Comparison of ENCODE assay signal across 15 mouse cellular contexts in genomic region chr7:19695213-19695594, GRCm38 (mm10). TPM values are rescaled to one million over a fixed set of nuclear protein-coding genes. Genes with fewer than 3 reads are reported as not detected.
DNase-seq lines count a peak whose midpoint lies in the region; ATAC-seq and TF ChIP-seq lines count a peak whose summit lies in the region.
"Had no signal": no experiment of that assay in that cellular context is flagged by ENCODE, and none has a peak within 500 bp of the region (broad histone marks: within the 10 kb centered on the region; RNA-seq: fewer than 3 reads in every experiment).

No protein-coding gene starts in this region.

- H3K9me3 ChIP-seq in heart, embryonic 15.5 days (replicated peaks): no peaks in the 10 kb centered on the region
- peaks cover 25% of the 10 kb centered on the region for H3K9me3 ChIP-seq in megakaryocyte, embryonic 14.5 days
- H3K9me3 ChIP-seq in stomach, postnatal 0 days (ENCODE audit: control insufficient read depth, low read length): no peaks in the 10 kb centered on the region

- no peak for DNase-seq in heart, adult 8-10 months (ENCODE audit: low spot score)
- DNase-seq in liver: peak; percentile 43
- no peak for DNase-seq in stomach, postnatal 0 days (ENCODE audit: low spot score)
- DNase-seq in right cerebral cortex, postnatal 36 days (ENCODE audit: low spot score in 2 of 2): no peak
- DNase-seq: adrenal gland, adult 8-10 months; cerebellum, adult 18-20 months; right cerebral cortex, postnatal 14 days; thymus, adult 18-20 months had no signal

- no peak for TF ChIP-seq EP300 in stomach, postnatal 0 days (optimal IDR thresholded peaks at IDR 0.05)

- peaks cover 62% of the 10 kb centered on the region for H3K4me1 ChIP-seq in heart, embryonic 15.5 days (replicated peaks)
- peaks cover 38% of the 10 kb centered on the region for H3K4me1 ChIP-seq in megakaryocyte, embryonic 14.5 days
- H3K4me1 ChIP-seq in stomach, postnatal 0 days (replicated peaks; ENCODE audit: control insufficient read depth, insufficient read depth): peaks cover 3% of the 10 kb centered on the region; the same call in 1 of the 2 replicates

- no peaks in the 10 kb centered on the region for H3K27me3 ChIP-seq in heart, embryonic 15.5 days
- H3K27me3 ChIP-seq in megakaryocyte, embryonic 14.5 days (replicated peaks): peaks cover 75% of the 10 kb centered on the region
- no peaks in the 10 kb centered on the region for H3K27me3 ChIP-seq in stomach, postnatal 0 days (ENCODE audit: control insufficient read depth, insufficient read depth, low read length)
- H3K27me3 ChIP-seq: CH12.LX; neural tube, embryonic 12.5 days had no signal

- peak; percentile 14; the same call in 1 of the 2 replicates for ATAC-seq in heart, embryonic 15.5 days (replicated peaks; ENCODE audit: insufficient number of reproducible peaks, insufficient read depth, low FRiP score, low read depth)
- ATAC-seq in megakaryocyte, adult 5-6 weeks (ENCODE audit: poor library complexity, severe bottlenecking): no peak
- ATAC-seq in stomach, postnatal 0 days (ENCODE audit: low FRiP score, low TSS enrichment): no peak
- ATAC-seq in erythroid progenitor cell, adult 5-6 weeks (replicated peaks; ENCODE audit: low FRiP score, poor library complexity, severe bottlenecking): no peak

- no peak overlapping the region for H3K4me3 ChIP-seq in heart, embryonic 15.5 days
- H3K4me3 ChIP-seq in megakaryocyte, embryonic 14.5 days (replicated peaks): peak overlapping the region; percentile 42
- no peak overlapping the region for H3K4me3 ChIP-seq in stomach, postnatal 0 days (ENCODE audit: low read depth, low read length)
- H3K4me3 ChIP-seq: neural tube, embryonic 12.5 days had no signal

- peaks cover 9% of the 10 kb centered on the region; the same call in 1 of the 2 replicates for H3K36me3 ChIP-seq in heart, embryonic 15.5 days
- H3K36me3 ChIP-seq in megakaryocyte, embryonic 14.5 days (replicated peaks; ENCODE audit: low read length): peaks cover 34% of the 10 kb centered on the region
- H3K36me3 ChIP-seq in stomach, postnatal 0 days (ENCODE audit: control insufficient read depth, insufficient read depth, low read length): no peaks in the 10 kb centered on the region

- TF ChIP-seq CTCF in stomach, postnatal 0 days (IDR thresholded peaks at IDR 0.05; ENCODE audit: low read depth): no peak

- H3K27ac ChIP-seq in heart, embryonic 15.5 days: peak overlapping the region; percentile 77
- 0 out of 2 replicates have a peak overlapping the region, but pooled peaks have one; percentile 8 for H3K27ac ChIP-seq in stomach, postnatal 0 days (replicated peaks)
- H3K27ac ChIP-seq: neural tube, embryonic 12.5 days had no signal

- H3K4me2 ChIP-seq in heart, embryonic 15.5 days: no peak overlapping the region
- no peak overlapping the region for H3K4me2 ChIP-seq in stomach, postnatal 0 days (replicated peaks; ENCODE audit: low read depth)
- H3K4me2 ChIP-seq: neural tube, embryonic 12.5 days had no signal

- 15% methylated on average over 8 of the region's 8 CpGs for whole genome bisulfite sequencing in heart, embryonic 15.5 days
- WGBS in stomach, postnatal 0 days: 19% methylated on average over 8 of the region's 8 CpGs

- no peak overlapping the region for H3K9ac ChIP-seq in heart, embryonic 15.5 days
- H3K9ac ChIP-seq in stomach, postnatal 0 days (ENCODE audit: low read length): no peak overlapping the region
- H3K9ac ChIP-seq: neural tube, embryonic 12.5 days had no signal

RNA-seq across cellular contexts. Expression of gene Apoc1, which starts 2.7 kb away (rescaled TPM):
- polyA plus RNA-seq in heart, embryonic 15.5 days (2015; fragmentation: Nextera tagmentation; extraction: Ambion mirVana): 12.3 and 17.0 TPM in 2 replicates
- total RNA-seq in heart, adult 8-10 months (2022): 1 to 10 TPM in 1 of 4 experiments, under 1 TPM in 1, not detected in 2; 0.98 to 1.1 TPM
- polyA plus RNA-seq in megakaryocyte, embryonic 14.5 days (2012; ENCODE audit: insufficient read depth, low replicate concordance): 31.2 and 454 TPM in 2 replicates
- 3.8 and 7.8 TPM in 2 replicates for total RNA-seq in megakaryocyte, adult 5-6 weeks (2015)
- 4.2 and 15.8 TPM in 2 replicates for total RNA-seq in megakaryocyte, adult 5-6 weeks (2017)
- 79.6 and 88.4 TPM in 2 replicates for polyA plus RNA-seq in stomach, postnatal 0 days (2015; fragmentation: Nextera tagmentation; extraction: Ambion mirVana)
- total RNA-seq in erythroid progenitor cell, adult 5-6 weeks (2015; ENCODE audit: low replicate concordance): 28.1 TPM in 1 of 2 replicates, not detected in the other
- total RNA-seq in erythroid progenitor cell, adult 5-6 weeks (2017; ENCODE audit: low replicate concordance): not detected in 2 replicates
- total RNA-seq: CH12.LX had no signal

RNA-seq across cellular contexts. Expression of gene Apoe, which starts 3.8 kb away (rescaled TPM):
- 596 and 739 TPM in 2 replicates for polyA plus RNA-seq in heart, embryonic 15.5 days (2015; fragmentation: Nextera tagmentation; extraction: Ambion mirVana)
- 100 to 1,000 TPM; 172 to 309 (median 253) TPM for total RNA-seq in heart, adult 8-10 months (2022)
- polyA plus RNA-seq in megakaryocyte, embryonic 14.5 days (2012; ENCODE audit: insufficient read depth, low replicate concordance): 302 and 6,452 TPM in 2 replicates
- total RNA-seq in megakaryocyte, adult 5-6 weeks (2015): 104 and 106 TPM in 2 replicates
- total RNA-seq in megakaryocyte, adult 5-6 weeks (2017): 609 and 642 TPM in 2 replicates
- polyA plus RNA-seq in stomach, postnatal 0 days (2015; fragmentation: Nextera tagmentation; extraction: Ambion mirVana): 383 and 436 TPM in 2 replicates
- 49.9 and 66.0 TPM in 2 replicates for total RNA-seq in erythroid progenitor cell, adult 5-6 weeks (2015; ENCODE audit: low replicate concordance)
- total RNA-seq in erythroid progenitor cell, adult 5-6 weeks (2017; ENCODE audit: low replicate concordance): 260 and 282 TPM in 2 replicates

RNA-seq across cellular contexts. Expression of gene Apoc4, which starts 13.9 kb away (rescaled TPM):
- polyA plus RNA-seq in heart, embryonic 15.5 days (2015; fragmentation: Nextera tagmentation; extraction: Ambion mirVana): 0.34 and 2.5 TPM in 2 replicates
- total RNA-seq in heart, adult 8-10 months (2022): not detected
- polyA plus RNA-seq in megakaryocyte, embryonic 14.5 days (2012; ENCODE audit: insufficient read depth, low replicate concordance): 7.1 and 10.7 TPM in 2 replicates
- total RNA-seq in megakaryocyte, adult 5-6 weeks (2015): not detected in 2 replicates
- total RNA-seq in megakaryocyte, adult 5-6 weeks (2017): 0.04 TPM in 1 of 2 replicates, not detected in the other
- polyA plus RNA-seq in stomach, postnatal 0 days (2015; fragmentation: Nextera tagmentation; extraction: Ambion mirVana): 2.8 and 6.1 TPM in 2 replicates
- not detected in 2 replicates for total RNA-seq in erythroid progenitor cell, adult 5-6 weeks (2015; ENCODE audit: low replicate concordance)
- not detected in 2 replicates for total RNA-seq in erythroid progenitor cell, adult 5-6 weeks (2017; ENCODE audit: low replicate concordance)
- total RNA-seq: CH12.LX; layer of hippocampus, postnatal 25 days had no signal
- polyA plus RNA-seq: neural tube, embryonic 12.5 days had no signal

RNA-seq across cellular contexts. Expression of gene Gm44805, which starts 14.0 kb away (rescaled TPM):
- 0.25 TPM in 1 of 2 replicates, not detected in the other for polyA plus RNA-seq in heart, embryonic 15.5 days (2015; fragmentation: Nextera tagmentation; extraction: Ambion mirVana)
- not detected for total RNA-seq in heart, adult 8-10 months (2022)
- polyA plus RNA-seq in megakaryocyte, embryonic 14.5 days (2012; ENCODE audit: insufficient read depth, low replicate concordance): not detected in 2 replicates
- total RNA-seq in megakaryocyte, adult 5-6 weeks (2015): not detected in 2 replicates
- total RNA-seq in megakaryocyte, adult 5-6 weeks (2017): not detected in 2 replicates
- not detected in 2 replicates for polyA plus RNA-seq in stomach, postnatal 0 days (2015; fragmentation: Nextera tagmentation; extraction: Ambion mirVana)
- not detected in 2 replicates for total RNA-seq in erythroid progenitor cell, adult 5-6 weeks (2015; ENCODE audit: low replicate concordance)
- total RNA-seq in erythroid progenitor cell, adult 5-6 weeks (2017; ENCODE audit: low replicate concordance): not detected in 2 replicates
- total RNA-seq: CH12.LX; layer of hippocampus, postnatal 25 days had no signal
- polyA plus RNA-seq: neural tube, embryonic 12.5 days had no signal

RNA-seq across cellular contexts. Expression of gene Apoc2, which starts 17.5 kb away (rescaled TPM):
- 2.0 and 7.9 TPM in 2 replicates for polyA plus RNA-seq in heart, embryonic 15.5 days (2015; fragmentation: Nextera tagmentation; extraction: Ambion mirVana)
- under 1 TPM in 1 of 4 experiments, not detected in 3; 0.92 TPM for total RNA-seq in heart, adult 8-10 months (2022)
- 114 TPM in 1 of 2 replicates, not detected in the other for polyA plus RNA-seq in megakaryocyte, embryonic 14.5 days (2012; ENCODE audit: insufficient read depth, low replicate concordance)
- 90.8 and 107 TPM in 2 replicates for total RNA-seq in megakaryocyte, adult 5-6 weeks (2015)
- total RNA-seq in megakaryocyte, adult 5-6 weeks (2017): 79.2 and 97.6 TPM in 2 replicates
- polyA plus RNA-seq in stomach, postnatal 0 days (2015; fragmentation: Nextera tagmentation; extraction: Ambion mirVana): 8.7 and 10.7 TPM in 2 replicates
- 8.0 and 22.7 TPM in 2 replicates for total RNA-seq in erythroid progenitor cell, adult 5-6 weeks (2015; ENCODE audit: low replicate concordance)
- not detected in 2 replicates for total RNA-seq in erythroid progenitor cell, adult 5-6 weeks (2017; ENCODE audit: low replicate concordance)
- total RNA-seq: CH12.LX; layer of hippocampus, postnatal 25 days had no signal
